Mouse (Mus musculus): ENCODE results near the gene Dock9.
"Not testable (repeated sequence)": the region's sequence is repeated elsewhere in the genome, so short reads cannot be mapped to it uniquely, and the experiment has no call there.

Dock9 gene

DNA sequence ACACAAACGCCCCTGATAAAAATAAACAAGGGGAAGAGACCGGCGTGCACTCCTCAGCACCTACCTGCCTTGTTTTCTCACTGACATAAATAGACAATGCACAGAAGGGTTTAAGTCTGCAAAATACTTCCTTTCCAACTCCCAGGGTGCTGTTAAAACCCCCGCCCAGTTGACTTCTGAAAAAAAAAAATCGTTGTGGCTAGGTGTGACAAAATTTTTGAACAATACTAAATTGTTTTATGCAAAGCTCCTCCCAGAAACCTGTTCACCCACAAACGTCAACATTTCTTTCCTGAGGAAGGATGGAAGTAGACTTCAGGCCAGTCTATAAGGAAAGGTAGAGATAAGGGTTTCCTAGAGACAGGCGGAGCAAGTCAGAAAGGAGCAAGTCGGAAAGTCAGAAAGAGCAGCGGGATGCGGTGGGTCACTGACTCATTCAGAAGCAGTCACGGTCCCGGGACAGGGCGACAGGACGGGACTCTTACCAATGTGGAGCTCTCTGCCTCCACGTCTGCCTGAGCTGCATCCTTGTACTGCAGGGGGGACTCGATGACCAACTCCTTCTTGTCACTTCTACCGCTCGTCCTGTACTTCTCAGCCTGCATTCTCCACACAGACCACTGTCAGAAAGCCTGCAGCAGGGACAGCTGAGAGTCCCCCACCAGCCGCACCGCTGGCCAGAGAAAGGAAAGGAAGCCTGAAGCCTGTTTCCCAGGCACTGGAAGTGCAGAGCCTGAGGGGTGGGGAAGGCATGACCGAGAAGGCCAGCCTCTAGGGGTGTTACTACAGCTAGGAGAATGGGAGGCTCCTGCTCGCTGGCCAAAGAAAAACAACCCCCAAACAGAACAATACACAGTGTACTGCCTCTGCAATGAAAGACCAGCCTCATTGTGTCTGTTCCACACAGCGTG lies 99.7 kb downstream of the Dock9 start:
- no peak for DNase-seq

DNA sequence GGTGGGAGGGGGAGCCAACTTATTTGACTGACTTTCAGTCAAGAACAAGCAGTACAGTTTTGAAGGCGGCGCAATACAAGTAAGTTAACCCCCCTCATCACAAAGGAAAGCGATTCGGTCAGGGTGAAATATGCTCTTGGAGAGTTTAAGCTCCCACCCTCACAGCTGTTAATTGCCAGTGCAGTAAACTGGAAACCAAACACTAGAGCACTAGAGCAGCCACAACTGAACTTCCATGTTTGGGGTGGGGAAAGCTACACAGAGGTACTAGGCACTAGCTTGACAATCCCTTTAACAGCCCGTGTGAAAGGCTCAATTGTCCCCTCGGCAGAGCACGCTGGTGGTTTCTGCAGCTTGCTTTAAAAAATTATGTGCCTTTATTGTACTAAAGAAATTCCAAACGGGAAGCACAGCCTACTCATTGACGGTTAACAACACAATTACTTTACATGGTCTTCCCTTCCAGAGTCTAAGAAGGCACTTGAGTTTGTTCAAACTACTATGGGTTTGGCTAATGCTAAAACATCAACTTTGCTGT lies 100.4 kb downstream of the Dock9 start:
- no peak for DNase-seq

DNA sequence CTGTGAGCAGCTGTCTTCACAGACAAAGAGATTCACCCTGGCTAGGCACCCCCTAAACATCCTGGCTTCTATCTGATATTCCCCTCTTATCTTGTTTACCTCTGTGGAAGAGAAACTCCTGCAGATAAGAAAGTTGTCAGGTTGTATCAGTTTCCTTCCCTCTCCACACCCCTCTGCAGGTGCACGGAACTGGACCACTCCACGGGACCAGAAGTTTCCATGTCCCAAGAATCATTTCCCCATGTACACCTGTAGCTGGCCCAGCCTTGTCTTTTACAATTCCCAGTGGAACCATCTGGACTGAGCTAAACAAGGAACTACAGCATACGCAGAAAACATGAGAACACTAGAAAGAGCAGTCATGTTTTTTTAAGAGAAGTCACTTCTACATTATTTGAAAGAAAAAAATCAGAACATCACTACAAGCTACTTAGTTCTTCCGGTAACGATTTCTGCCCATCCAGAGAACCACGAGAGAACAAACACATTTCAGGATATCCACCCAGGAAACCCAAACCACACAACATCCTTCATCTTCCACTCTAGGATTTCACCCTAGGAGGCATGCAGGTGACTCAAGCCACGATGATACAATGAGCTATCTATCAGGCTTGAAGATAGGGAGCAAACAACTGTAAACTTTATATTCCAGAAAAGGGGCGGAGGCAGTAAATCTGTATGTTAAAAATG lies 101.1 kb downstream of the Dock9 start:
- DNase-seq, result no peak

- DNase-seq, result no peak
These were observed 102.9 kb downstream of the Dock9 start for GRCm38 (mm10) chr14:121694706-121695105.

DNA sequence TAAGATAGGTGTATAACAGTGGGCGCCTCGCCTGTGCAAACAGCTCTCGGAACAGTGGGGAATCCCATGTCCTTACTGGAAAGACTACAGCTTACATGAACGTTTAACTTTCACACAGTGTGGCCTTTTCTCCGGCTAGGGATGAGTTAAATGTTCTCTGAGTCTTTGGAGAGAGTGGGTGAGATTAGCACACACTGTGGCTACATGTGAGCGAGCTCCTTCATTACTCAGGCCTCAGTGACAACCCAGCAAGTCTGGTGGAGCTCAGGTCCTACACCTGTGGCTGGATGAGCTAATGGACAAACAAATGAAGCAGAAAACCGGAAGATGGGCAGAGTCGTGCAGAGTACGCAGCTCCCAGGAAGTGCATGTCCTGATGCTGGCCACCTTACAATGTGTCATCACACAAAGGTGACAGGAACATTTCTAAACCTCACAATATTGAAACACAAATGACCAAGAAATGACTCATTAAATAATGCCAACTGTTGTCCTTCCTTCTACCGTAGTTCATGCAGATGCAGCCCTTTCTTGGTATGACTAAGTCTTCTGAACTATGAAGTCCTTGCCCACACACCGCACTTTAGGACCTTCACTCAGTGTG lies 103.5 kb downstream of the Dock9 start:
- no peak for DNase-seq

DNA sequence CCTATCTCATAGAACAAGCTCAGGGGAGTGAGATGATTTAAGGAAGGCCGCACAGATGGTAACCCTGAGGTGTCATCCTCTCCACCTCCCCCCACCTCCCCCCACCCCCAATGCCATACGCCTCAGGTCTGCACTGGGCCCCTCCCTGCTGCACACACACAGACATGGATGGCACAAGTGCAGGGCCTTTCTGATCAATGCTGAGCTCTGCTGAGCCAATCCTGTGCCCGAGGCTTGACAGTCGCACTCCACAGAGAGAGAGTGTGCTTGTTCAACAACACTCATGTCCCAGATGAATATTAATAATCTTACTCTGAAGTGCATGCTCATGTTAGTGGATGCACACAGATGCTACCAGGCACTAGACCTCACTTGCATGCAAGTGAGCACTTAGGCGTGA lies 108.0 kb downstream of the Dock9 start:
- not testable (repeated sequence) for DNase-seq

DNA sequence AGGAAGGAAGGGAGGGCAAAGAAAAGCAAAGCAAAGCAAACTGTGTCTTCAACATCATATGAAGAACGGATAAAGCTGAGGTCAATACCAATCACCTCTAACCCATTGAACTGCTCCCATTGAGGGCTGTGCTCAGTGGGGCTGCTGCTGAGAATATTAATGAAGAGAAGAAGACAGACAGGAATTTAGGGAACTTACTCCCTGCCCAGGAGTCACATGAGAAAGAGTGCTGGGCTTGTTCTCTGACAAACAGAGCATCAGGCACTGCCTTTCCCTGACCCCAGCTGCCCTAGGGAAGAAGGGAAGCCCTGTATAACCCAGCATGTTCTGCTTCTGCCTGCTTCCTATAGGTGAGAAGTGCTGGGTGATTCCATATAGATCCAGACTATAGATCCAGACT lies 109.5 kb downstream of the Dock9 start:
- no peak for DNase-seq

DNA sequence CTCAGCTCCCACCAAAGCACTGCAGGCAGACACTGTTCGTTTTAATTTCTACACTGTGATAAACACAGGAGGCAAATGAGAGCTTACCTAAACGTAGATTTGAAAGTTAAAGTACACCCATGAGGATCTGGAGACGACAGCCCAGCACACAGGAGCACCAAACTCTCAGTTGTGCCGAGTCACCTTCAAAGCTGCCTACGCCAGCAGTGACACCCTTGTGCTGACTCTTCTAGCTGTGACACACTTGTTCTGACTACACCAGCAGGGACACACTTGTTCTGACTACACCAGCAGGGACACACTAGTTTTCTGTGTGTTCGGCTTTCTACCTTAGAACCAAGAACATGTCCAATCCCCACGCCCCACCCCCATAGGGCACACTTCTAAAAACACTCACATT lies 110.4 kb downstream of the Dock9 start:
- DNase-seq, result no peak

- no peak for DNase-seq
These were observed 118.7 kb downstream of the Dock9 start for GRCm38 (mm10) chr14:121678913-121679312.

DNA sequence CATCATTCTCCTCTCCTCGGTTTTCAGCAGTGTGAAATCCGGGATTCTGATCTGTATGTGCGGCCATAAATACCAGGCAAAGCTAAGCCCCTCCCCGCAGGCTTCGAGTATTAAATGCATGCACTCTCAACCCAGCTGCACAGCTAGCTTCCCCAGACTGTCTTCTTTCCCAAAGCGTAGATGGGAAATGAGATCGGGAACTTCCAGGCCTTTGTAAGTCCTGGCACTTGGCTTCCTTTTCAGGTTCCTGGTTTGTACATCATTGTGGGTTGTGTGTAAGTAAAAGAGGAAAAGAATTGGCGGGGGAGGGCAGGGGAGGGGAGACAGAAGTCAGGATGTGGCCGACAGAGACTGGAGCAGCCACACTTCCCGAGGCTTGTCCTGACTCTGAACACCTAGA lies 119.2 kb downstream of the Dock9 start:
- DNase-seq, result no peak

GRCm38 (mm10) chr14:121676596-121677330 lies 120.9 kb downstream of the Dock9 start:
- DNase-seq, result no peak

DNA sequence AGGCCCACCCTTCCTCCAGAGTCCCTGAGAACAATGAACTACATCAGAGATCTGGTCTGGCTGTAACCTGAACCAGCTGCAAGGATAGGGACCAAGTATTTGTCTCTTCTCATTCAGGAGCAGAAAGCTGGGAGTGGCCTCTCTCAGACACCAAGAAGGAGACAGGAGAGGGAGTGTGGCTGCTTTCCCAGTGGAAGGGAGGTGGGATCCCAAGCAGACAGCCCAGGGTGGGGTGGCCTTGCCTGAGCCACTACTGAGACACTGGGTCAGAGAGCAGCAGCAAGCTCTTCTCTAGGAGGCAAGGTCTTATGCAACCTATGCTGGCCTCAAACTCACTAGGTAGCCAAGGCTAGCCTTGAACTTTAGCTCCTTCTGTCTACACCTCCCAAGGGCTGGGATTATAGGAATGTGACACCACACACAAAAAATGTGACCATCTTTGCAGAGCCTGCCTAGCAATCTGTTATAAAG lies 121.5 kb downstream of the Dock9 start:
- no peak for DNase-seq

DNA sequence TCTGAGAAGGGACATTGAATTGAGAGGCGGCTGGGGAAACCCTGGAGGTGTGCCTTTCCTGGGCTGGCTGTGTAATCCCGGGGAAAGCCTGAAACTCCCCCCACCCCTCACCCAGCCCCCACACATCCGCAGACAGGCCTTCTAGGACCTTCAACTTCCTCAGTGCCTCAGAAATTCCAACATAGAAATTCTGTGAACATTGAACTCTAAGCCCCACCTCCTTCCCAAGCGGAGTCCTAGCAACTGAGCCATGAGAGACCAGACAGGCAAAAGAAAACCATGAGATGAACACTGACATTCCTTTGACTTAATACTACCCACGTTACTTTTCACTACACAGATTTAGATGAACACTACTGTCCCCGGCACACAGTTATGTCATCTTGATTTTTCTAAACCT lies 122.1 kb downstream of the Dock9 start:
- no peak for DNase-seq

DNA sequence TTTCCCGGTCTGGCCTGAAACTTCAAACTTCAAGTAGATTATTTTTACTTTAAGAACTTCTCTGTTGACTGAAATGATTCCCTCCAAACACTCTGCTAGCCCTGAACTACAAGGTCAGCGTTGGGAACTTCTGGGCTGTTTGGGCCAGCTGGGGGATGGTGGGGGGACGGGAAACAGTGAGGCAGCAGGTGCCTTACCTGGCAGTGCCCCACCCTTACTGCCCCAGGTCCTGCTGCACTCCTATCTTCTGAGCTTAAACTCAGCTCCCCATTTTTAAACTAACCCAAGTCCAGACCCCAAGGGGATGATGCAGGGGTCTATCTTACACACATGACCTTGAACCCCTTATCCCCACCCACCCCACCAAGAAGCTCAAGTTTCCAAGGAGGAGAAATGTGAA lies 122.5 kb downstream of the Dock9 start:
- DNase-seq, result no peak

- no peak for DNase-seq
These were observed 127.6 kb downstream of the Dock9 start for GRCm38 (mm10) chr14:121670016-121670415.

DNA sequence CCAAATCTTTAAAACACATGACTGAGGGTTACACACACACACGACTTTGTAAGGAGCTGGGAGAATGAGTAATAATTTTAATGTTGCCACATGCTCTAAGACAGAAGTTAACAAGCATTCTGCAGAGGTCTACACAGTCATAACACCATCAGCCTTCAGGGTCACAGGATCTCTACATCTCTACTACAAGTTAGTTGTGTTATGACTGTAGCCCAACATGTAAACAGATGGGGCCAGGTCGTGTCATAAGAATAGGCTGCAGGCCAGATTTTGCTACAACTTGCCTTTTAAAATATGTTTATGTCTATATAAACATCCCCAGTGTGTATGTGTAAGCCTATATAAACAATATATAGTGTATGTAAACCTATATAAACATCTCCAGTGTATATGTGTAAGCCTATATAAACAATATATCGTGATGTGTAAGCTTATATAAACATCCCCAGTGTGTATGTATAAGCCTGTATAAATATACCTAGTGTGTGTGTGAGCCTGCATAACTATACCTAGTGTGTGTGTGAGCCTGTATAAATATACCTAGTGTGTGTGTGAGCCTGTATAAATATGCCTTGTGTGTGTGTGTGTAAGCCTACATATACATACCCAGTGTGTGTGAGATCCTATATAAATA lies 130.9 kb downstream of the Dock9 start:
- DNase-seq, result no peak

- DNase-seq, result no peak
These were observed 131.9 kb downstream of the Dock9 start for GRCm38 (mm10) chr14:121665693-121666273.

- DNase-seq, result no peak
These were observed 133.7 kb downstream of the Dock9 start for GRCm38 (mm10) chr14:121663913-121664312.

GRCm38 (mm10) chr14:121660918-121661317 lies 136.7 kb downstream of the Dock9 start:
- DNase-seq, result no peak

- no peak for DNase-seq
These were observed 137.3 kb downstream of the Dock9 start for GRCm38 (mm10) chr14:121660167-121660894.

Data from thymus, postnatal 36 days (tissue).